Mouse (Mus musculus) ES-Bruce4 (cell line): Measurements from ENCODE around the gene Lysmd2. TPM values are rescaled to one million over a fixed set of nuclear protein-coding genes. Genes with fewer than 3 reads are reported as not detected.
"Not testable (repeated sequence)": the region's sequence is repeated elsewhere in the genome, so short reads cannot be mapped to it uniquely, and the experiment has no call there.

Experiments used
- H3K27ac ChIP-seq: 2 replicates; pipeline ENCODE4 v1.5.1; 2012; ENCODE audit warnings: low read length, inconsistent platforms; ENCODE audit not compliant: insufficient read depth
- H3K27me3 ChIP-seq: 2 replicates; pipeline ENCODE4 v1.6.1; 2012; ENCODE audit warnings: mild to moderate bottlenecking, low read length, inconsistent platforms; ENCODE audit not compliant: control insufficient read depth, poor library complexity, insufficient read depth, severe bottlenecking
- H3K36me3 ChIP-seq: 2 replicates; pipeline ENCODE4 v1.6.1; 2012; ENCODE audit warnings: inconsistent platforms, mild to moderate bottlenecking, low read length, moderate library complexity; ENCODE audit not compliant: control insufficient read depth, poor library complexity, insufficient read depth, severe bottlenecking
- H3K4me1 ChIP-seq: one replicate; pipeline ENCODE4 v1.8.1; 2011; ENCODE audit warnings: low read length; ENCODE audit not compliant: control insufficient read depth, insufficient read depth
- H3K4me3 ChIP-seq: 2 replicates; pipeline ENCODE4 v1.5.1; 2011; ENCODE audit warnings: low read depth, mild to moderate bottlenecking, low read length
- H3K9ac ChIP-seq: 2 replicates; pipeline ENCODE4 v1.6.1; 2012; ENCODE audit warnings: low read depth, mild to moderate bottlenecking, inconsistent platforms; ENCODE audit not compliant: poor library complexity, severe bottlenecking
- H3K9me3 ChIP-seq: replicated peaks from 2 replicates; pipeline ENCODE4 v1.6.1; 2012; ENCODE audit warnings: mild to moderate bottlenecking, low read length, inconsistent platforms; ENCODE audit not compliant: control insufficient read depth, poor library complexity, insufficient read depth, severe bottlenecking
- CTCF ChIP-seq: IDR thresholded peaks from one replicate; pipeline ENCODE4 v1.8.1; 2011; ENCODE audit warnings: low read depth, low read length
- EP300 ChIP-seq: IDR thresholded peaks from 2 replicates; pipeline ENCODE4 v1.6.1; 2011; ENCODE audit warnings: low read depth, low read length; ENCODE audit not compliant: insufficient read depth
- POLR2A ChIP-seq: IDR thresholded peaks from one replicate; pipeline ENCODE4 v1.8.1; 2011; ENCODE audit warnings: low read length; ENCODE audit not compliant: insufficient read depth
- polyA plus RNA-seq: library from polyadenylated mRNA; stranded (reverse); fragments of >200 nt; gene quantifications from 2 replicates; pipeline ENCODE4 v1.2.4, GENCODE M21; 2011; ENCODE audit warnings: low read depth; ENCODE audit not compliant: missing spikeins, insufficient read depth, insufficient read length

The Lysmd2 gene
- polyA plus RNA-seq, 1 experiment, result 8.3 TPM

DNA sequence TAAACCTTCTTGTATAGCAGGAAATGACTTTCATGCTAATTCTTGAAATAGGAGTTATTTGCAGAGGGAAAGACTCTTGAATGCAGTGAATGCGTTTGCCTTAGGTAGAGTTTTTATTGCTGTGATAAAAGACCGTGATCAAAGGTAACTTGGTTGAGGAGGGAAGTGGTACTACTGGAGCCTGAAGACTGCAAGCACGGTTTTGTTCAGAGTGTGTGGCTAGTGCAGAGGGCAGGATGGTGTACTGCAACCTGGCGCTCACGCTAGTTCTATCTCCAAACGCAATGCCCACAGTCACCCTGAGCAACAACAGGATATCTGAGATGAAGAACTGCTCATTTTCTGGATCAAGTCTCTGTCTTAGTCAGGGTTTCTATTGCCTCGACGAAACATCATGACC lies 8.1 kb downstream of the Lysmd2 start:
- no peaks in the 10 kb centered on the region for H3K9me3 ChIP-seq
- no peak overlapping the region for H3K4me3 ChIP-seq
- TF ChIP-seq EP300 (no peak), CTCF (no peak), POLR2A (no peak)
- no peak overlapping the region for H3K9ac ChIP-seq
- H3K36me3 ChIP-seq, result no peaks in the 10 kb centered on the region
- H3K27me3 ChIP-seq, result no peaks in the 10 kb centered on the region
- no peaks in the 10 kb centered on the region for H3K4me1 ChIP-seq
- no peak overlapping the region for H3K27ac ChIP-seq

DNA sequence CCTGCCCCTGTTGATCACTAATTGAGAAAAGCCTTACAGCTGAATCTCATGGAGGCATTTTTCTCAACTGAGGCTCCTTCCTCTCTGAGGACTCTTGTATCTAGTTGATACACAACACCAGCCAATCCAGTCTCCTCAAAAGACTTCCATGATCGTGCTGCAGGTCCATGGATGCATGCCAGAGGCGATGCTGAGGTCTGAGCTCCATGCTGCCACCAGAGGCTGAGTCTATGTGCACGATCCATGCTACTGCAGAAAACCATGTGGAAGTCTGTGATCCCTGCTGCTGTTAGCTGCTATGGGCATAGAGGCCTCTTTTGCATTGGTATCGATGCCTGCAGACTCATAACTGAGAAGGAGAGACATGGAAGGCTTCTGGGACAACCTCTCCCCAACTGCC lies 8.7 kb downstream of the Lysmd2 start:
- no peak overlapping the region for H3K9ac ChIP-seq
- no peak overlapping the region for H3K4me3 ChIP-seq
- no peak overlapping the region for H3K27ac ChIP-seq
- no peaks in the 10 kb centered on the region for H3K27me3 ChIP-seq
- no peaks in the 10 kb centered on the region for H3K36me3 ChIP-seq
- no peaks in the 10 kb centered on the region for H3K4me1 ChIP-seq
- H3K9me3 ChIP-seq, result no peaks in the 10 kb centered on the region
- TF ChIP-seq CTCF (no peak), POLR2A (no peak), EP300 (no peak)

DNA sequence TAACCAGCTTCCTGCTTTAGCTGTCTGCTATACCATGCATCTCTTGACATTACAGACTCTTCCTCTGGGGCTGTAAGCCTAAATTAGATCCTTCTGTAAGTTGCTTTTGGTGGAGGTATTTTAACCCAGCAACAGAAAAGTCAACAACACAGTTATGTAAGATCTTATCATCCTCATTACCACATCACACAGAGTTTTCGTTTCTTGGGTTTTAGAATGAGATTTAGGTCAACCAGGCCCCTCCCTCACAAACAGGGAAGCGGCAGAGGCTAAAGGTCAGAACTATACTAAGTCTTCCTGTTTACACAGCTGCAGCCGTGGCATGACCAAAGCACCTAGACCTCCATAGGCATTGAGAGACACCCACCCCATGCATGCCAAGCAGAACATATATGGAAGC lies 19.9 kb downstream of the Lysmd2 start:
- Histone ChIP-seq H3K9me3 (no peaks in the 10 kb centered on the region), H3K27ac (no peak overlapping the region), H3K27me3 (no peaks in the 10 kb centered on the region), H3K36me3 (no peaks in the 10 kb centered on the region), H3K4me3 (no peak overlapping the region), H3K9ac (no peak overlapping the region), H3K4me1 (no peaks in the 10 kb centered on the region)
- no peak for TF ChIP-seq CTCF
- TF ChIP-seq EP300, result no peak
- no peak for TF ChIP-seq POLR2A

DNA sequence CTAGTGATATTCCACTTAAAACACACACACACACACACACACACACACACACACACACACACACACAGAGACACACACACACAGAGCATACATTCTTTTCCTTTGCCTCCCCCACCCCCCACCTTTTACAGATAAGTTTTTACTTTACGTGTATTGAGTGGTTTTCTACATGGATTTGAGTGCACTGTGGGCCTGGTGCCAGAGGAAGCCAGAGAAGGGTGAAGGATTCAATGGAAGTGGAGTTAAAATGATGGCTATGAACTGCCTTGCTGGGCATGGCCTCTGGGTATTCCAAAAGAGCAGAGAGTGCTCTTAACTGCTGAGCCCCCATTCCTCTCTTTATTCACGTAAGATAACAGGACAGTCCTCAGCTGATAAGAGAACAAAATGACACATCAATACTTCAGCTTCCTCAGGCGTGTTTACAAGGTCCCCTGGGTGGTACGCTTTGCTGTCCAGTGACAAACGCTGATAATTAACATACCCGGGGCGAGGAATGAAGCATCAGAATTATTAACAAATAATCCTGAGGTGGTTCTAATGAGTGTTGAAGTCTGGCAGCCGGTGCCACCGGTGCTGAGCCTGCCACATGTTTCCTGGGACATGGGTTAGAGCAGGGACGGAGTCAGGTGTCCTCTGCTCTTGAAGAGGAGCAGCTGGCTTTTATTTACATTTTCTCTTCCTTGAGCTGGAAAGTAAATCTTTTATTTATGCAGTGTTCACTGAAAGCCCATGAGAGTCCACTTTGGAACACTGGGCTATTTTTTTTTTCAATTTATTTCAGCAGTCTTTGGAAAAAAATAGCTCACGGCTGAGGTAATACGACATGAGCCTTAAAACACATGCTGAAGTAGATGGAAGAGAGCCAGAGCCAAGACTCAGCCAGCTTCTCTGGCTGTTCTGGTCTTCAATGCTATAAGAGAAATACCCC lies 28.7 kb downstream of the Lysmd2 start:
- Histone ChIP-seq H3K4me1 (no peaks in the 10 kb centered on the region), H3K36me3 (no peaks in the 10 kb centered on the region), H3K9me3 (no peaks in the 10 kb centered on the region), H3K27ac (no peak overlapping the region), H3K4me3 (no peak overlapping the region), H3K27me3 (no peaks in the 10 kb centered on the region), H3K9ac (no peak overlapping the region)
- no peak for TF ChIP-seq CTCF
- no peak for TF ChIP-seq EP300
- no peak for TF ChIP-seq POLR2A

DNA sequence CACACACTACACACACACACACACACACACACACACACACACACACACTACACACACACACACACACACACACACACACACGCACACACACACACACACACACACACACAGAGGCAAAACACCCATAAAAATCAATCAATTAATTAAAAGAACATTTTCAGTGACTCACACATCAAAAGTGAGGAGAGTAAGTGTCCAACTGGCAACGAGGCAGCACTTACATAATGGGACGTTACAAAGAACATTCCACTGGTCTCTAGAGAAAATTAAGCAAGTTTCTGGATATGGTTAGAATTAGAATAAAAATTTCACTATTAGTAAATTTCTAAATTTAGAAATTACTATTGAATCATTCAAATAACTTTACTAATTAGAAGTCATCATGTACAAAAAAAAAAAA lies 30.9 kb downstream of the Lysmd2 start:
- not testable (repeated sequence) for H3K27ac ChIP-seq, H3K4me1 ChIP-seq, H3K27me3 ChIP-seq, H3K9ac ChIP-seq, H3K9me3 ChIP-seq, H3K36me3 ChIP-seq, H3K4me3 ChIP-seq

DNA sequence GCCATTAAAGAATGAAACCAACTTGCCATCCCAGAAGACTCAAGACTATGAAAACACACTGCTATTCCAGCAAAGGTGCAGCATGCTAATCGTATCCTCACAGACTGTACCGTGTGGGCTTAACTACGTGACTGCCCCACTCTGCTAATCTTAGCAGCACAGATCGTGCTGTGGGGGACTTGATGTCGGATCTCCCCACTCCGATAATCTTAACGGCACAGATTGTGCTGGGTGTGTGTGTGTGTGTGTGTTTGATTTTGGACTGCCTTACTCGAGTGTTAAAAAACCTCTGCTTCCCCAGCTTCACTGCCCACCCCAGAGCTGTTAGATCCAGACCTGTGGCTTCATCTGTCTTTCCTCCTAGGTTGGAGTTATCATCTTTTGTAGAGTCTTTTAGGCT lies 35.4 kb downstream of the Lysmd2 start:
- TF ChIP-seq EP300 (no peak), CTCF (no peak), POLR2A (no peak)
- no peak overlapping the region for H3K9ac ChIP-seq
- H3K27ac ChIP-seq, result no peak overlapping the region
- H3K4me1 ChIP-seq, result no peaks in the 10 kb centered on the region
- H3K27me3 ChIP-seq, result no peaks in the 10 kb centered on the region
- no peak overlapping the region for H3K4me3 ChIP-seq
- H3K36me3 ChIP-seq, result no peaks in the 10 kb centered on the region
- H3K9me3 ChIP-seq, result no peaks in the 10 kb centered on the region
